Mouse (Mus musculus) limb, embryonic 14.5 days (tissue): Measurements from ENCODE around the gene Evi5. TPM values are rescaled to one million over a fixed set of nuclear protein-coding genes. Genes with fewer than 3 reads are reported as not detected.

Experiments used
- ATAC-seq: fragments of 200-750 bp; cut with Nextera tagmentation; 2 replicates; pipeline ENCODE4 v1.8.0; 2017; ENCODE audit warnings: low read depth, moderate number of reproducible peaks, moderate TSS enrichment; ENCODE audit not compliant: low FRiP score
- DNase-seq: peaks from one replicate; pipeline ENCODE4 v3.0.0-alpha.2; 2015; ENCODE audit warnings: low spot score
- H3K27ac ChIP-seq: fragments of 300-500 bp; sonication (generic); replicated peaks from 2 replicates; pipeline ENCODE4 v1.5.1; 2014; ENCODE audit warnings: low read depth, mild to moderate bottlenecking, low read length, moderate library complexity, mixed read lengths
- H3K27me3 ChIP-seq: fragments of 300-500 bp; sonication (generic); 2 replicates; pipeline ENCODE4 v1.6.1; 2014; ENCODE audit warnings: low read length, mixed read lengths; ENCODE audit not compliant: control insufficient read depth, insufficient read depth
- H3K36me3 ChIP-seq: fragments of 300-500 bp; sonication (generic); 2 replicates; pipeline ENCODE4 v1.6.1; 2014; ENCODE audit warnings: mild to moderate bottlenecking, low read length, moderate library complexity, mixed read lengths; ENCODE audit not compliant: control insufficient read depth, insufficient read depth
- H3K4me1 ChIP-seq: fragments of 300-500 bp; sonication (generic); 2 replicates; pipeline ENCODE4 v1.6.1; 2014; ENCODE audit warnings: antibody characterized with exemption, low read length, mixed read lengths; ENCODE audit not compliant: control insufficient read depth, insufficient read depth
- H3K4me2 ChIP-seq: fragments of 300-500 bp; sonication (generic); replicated peaks from 2 replicates; pipeline ENCODE4 v1.6.1; 2014; ENCODE audit warnings: low read depth, mild to moderate bottlenecking, low read length, moderate library complexity; ENCODE audit not compliant: severe bottlenecking
- H3K4me3 ChIP-seq: fragments of 300-500 bp; sonication (generic); replicated peaks from 2 replicates; pipeline ENCODE4 v1.5.1; 2014; ENCODE audit warnings: low read length
- H3K9ac ChIP-seq: fragments of 300-500 bp; sonication (generic); 2 replicates; pipeline ENCODE4 v1.6.1; 2014; ENCODE audit warnings: mild to moderate bottlenecking, low read depth, low read length, moderate library complexity; ENCODE audit not compliant: severe bottlenecking
- H3K9me3 ChIP-seq: fragments of 300-500 bp; sonication (generic); 2 replicates; pipeline ENCODE4 v1.6.1; 2016; ENCODE audit warnings: low read length; ENCODE audit not compliant: control insufficient read depth
- POLR2A ChIP-seq: fragments of 200-500 bp; IDR thresholded peaks from 2 replicates; pipeline ENCODE4 v1.8.0; 2012; ENCODE audit warnings: inconsistent platforms, mild to moderate bottlenecking, moderate library complexity, borderline replicate concordance; ENCODE audit not compliant: insufficient read depth, insufficient read length; ENCODE audit errors: extremely low read depth
- WGBS: fragments of 180-500 bp; shearing (Covaris S2); extraction: QIAGEN DNeasy Blood & Tissue Kit; methylation state at CpG from one replicate; pipeline ENCODE4 v1.1.7; 2014; 5-methylcytosine and 5-hydroxymethylcytosine counted together
- polyA plus RNA-seq, 2 experiments: library from polyadenylated mRNA; depleted of rRNA in 1 of 2; stranded (reverse) in 1 of 2; unstranded in 1 of 2; fragments of >200 nt; fragmentation: Nextera tagmentation in 1 of 2; extraction: Ambion mirVana in 1 of 2; gene quantifications; 2 replicates each; pipeline versions ENCODE4 v1.2.1 to v1.2.3; 2012 to 2014

Gene Evi5
- polyA plus RNA-seq, 2 experiments, result 31.2 to 60.2 TPM

DNA sequence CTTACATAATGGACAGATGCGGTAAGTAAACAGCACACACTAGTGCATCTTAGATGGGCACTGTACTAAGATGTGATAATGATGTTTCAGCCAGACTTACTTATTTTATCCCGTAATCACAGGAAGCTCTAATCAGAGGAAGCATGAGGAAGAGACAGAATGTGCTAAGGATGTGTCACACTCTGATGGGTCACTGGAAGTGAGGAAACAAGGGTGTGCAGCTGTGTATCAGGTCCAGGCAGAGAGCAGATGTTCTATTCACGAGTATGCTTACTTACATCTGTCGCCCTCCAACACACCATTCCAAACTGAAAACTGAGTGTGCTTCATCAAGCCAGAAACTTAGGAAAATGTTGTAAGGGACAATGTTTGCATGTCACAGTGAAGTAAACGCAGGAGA lies 102.9 kb downstream of the Evi5 start:
- no peak for TF ChIP-seq POLR2A
- Histone ChIP-seq H3K9me3 (no peaks in the 10 kb centered on the region), H3K4me3 (no peak overlapping the region), H3K36me3 (peaks cover 4% of the 10 kb centered on the region; the same call in 1 of the 2 replicates), H3K27me3 (no peaks in the 10 kb centered on the region), H3K27ac (no peak overlapping the region), H3K9ac (no peak overlapping the region), H3K4me2 (no peak overlapping the region), H3K4me1 (no peaks in the 10 kb centered on the region)
- no peak for ATAC-seq
- DNase-seq, result no peak
- WGBS, result 82% methylated on average over 5 of the region's 5 CpGs

DNA sequence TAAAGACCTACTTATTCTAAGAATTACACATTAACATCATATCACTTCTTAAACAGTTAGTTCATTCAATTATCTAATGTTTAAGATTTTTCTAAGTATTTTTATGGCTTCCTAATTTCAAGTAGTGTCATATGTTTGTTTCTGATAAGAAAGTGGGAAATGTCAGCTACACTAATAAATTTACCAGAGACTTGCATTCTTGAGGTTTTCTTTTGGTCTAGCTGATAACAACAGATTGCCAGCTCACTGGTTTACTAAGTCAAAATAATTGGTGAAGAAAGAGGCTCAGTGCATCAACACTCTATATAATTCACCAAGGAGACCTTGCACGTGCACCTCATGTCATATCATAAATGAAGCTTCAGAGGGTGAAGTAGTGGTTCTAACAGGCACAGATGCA lies 106.7 kb downstream of the Evi5 start:
- H3K9me3 ChIP-seq, result no peaks in the 10 kb centered on the region
- ATAC-seq (no peak), DNase-seq (no peak)
- no peaks in the 10 kb centered on the region for H3K27me3 ChIP-seq
- no peak for TF ChIP-seq POLR2A
- H3K4me1 ChIP-seq, result no peaks in the 10 kb centered on the region
- peaks cover 4% of the 10 kb centered on the region; the same call in 1 of the 2 replicates for H3K36me3 ChIP-seq
- no peak overlapping the region for H3K27ac ChIP-seq
- no peak overlapping the region for H3K9ac ChIP-seq
- H3K4me3 ChIP-seq, result no peak overlapping the region
- no peak overlapping the region for H3K4me2 ChIP-seq
- WGBS, result 86% methylated on average over 1 of the region's 1 CpGs

DNA sequence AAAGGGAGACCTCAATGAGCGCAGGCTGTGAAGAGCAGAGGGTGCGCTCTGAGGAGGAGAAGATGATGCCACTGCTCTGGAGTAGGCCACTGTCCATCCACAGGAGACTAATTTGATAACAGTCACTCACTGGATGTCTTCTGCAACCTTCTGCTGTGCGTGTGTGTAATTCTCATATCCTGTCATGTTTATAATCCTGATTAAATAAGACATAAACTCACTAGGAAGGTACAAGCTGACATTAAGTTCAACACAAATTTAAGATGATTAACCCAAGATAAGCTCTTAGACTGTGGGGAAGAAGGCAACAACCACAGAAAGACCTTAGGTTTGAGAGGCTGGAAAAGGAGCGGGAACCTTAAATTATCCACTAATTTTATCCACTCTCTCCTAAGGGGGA lies 109.0 kb downstream of the Evi5 start:
- DNase-seq (no peak), ATAC-seq (no peak)
- no peak for TF ChIP-seq POLR2A
- no peaks in the 10 kb centered on the region; the same call in 1 of the 2 replicates for H3K36me3 ChIP-seq
- H3K4me2 ChIP-seq, result no peak overlapping the region
- WGBS, result 94% methylated on average over 4 of the region's 4 CpGs
- no peaks in the 10 kb centered on the region for H3K9me3 ChIP-seq
- H3K4me3 ChIP-seq, result no peak overlapping the region
- H3K27me3 ChIP-seq, result no peaks in the 10 kb centered on the region
- H3K9ac ChIP-seq, result no peak overlapping the region
- no peaks in the 10 kb centered on the region for H3K4me1 ChIP-seq
- H3K27ac ChIP-seq, result no peak overlapping the region

DNA sequence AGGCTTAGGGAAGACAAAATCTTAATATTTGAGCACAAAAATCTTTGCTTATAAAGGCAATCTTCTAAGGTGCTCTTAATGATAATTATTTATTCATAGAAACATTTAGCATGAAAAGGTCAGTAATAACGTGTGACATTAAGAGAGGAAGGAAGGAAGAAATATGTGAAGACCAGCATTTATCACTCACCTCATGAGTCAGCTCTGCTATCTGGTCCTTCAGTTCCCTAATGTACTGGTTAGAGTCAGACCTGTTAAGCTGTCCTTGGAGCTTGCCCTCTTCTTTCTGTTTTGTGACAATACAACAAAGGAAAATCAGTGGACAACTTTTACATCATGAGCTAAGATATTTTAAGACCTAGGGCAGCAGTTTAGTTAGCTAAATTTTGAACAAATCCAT lies 110.4 kb downstream of the Evi5 start:
- no peak overlapping the region for H3K4me2 ChIP-seq
- peaks cover 3% of the 10 kb centered on the region; the same call in 1 of the 2 replicates for H3K36me3 ChIP-seq
- H3K27ac ChIP-seq, result no peak overlapping the region
- ATAC-seq (no peak), DNase-seq (no peak)
- H3K27me3 ChIP-seq, result no peaks in the 10 kb centered on the region
- WGBS, result 71% methylated on average over 1 of the region's 1 CpGs
- TF ChIP-seq POLR2A, result no peak
- H3K4me1 ChIP-seq, result no peaks in the 10 kb centered on the region
- no peak overlapping the region for H3K9ac ChIP-seq
- H3K9me3 ChIP-seq, result no peaks in the 10 kb centered on the region
- no peak overlapping the region for H3K4me3 ChIP-seq

DNA sequence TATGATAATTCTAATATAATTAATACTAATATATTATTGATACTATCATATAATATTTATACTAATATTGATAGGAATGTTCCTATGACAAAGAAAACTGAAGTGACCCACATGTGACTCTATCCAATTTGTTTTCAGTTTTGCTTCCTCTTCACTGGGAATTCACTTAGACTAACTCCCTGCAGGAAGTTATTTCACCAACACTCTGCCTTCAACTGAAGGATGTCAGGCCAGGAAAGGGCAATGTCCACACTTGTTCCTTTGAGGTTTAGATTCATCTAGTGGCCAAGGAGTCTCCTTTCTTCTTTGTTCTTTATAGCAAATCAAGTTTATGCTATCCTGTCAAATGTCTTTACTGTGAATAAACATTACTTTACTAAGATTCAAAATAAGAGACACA lies 111.2 kb downstream of the Evi5 start:
- Histone ChIP-seq H3K9me3 (no peaks in the 10 kb centered on the region), H3K27me3 (no peaks in the 10 kb centered on the region), H3K4me1 (no peaks in the 10 kb centered on the region), H3K9ac (no peak overlapping the region), H3K4me3 (no peak overlapping the region), H3K36me3 (peaks cover 3% of the 10 kb centered on the region; the same call in 1 of the 2 replicates), H3K4me2 (no peak overlapping the region), H3K27ac (no peak overlapping the region)
- TF ChIP-seq POLR2A, result no peak
- DNase-seq (no peak), ATAC-seq (no peak)

DNA sequence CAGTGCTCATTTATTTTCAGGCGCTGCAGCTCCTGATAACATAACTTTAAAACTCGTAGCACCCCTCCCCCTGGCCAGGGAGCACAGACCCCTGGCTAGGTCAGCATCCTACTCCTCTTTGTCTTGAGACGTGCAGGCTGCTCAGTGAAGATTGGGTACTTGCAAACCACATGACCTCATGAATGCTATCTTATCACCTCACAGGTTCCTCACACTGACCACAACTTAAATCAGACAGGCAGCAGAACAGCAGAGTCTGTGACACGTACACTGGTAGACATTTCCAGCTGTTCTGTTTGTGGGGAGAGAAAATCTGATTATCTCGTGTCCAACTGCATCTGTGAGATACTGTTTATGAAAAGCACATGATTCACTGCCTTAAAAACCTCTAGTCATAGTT lies 115.8 kb downstream of the Evi5 start:
- no peak overlapping the region for H3K9ac ChIP-seq
- no peaks in the 10 kb centered on the region for H3K4me1 ChIP-seq
- no peak for TF ChIP-seq POLR2A
- WGBS, result 64% methylated on average over 5 of the region's 5 CpGs
- H3K9me3 ChIP-seq, result no peaks in the 10 kb centered on the region
- H3K27me3 ChIP-seq, result no peaks in the 10 kb centered on the region
- peaks cover 3% of the 10 kb centered on the region; the same call in 1 of the 2 replicates for H3K36me3 ChIP-seq
- no peak overlapping the region for H3K4me3 ChIP-seq
- no peak for DNase-seq
- no peak for ATAC-seq
- H3K27ac ChIP-seq, result no peak overlapping the region
- H3K4me2 ChIP-seq, result no peak overlapping the region
